Mouse (Mus musculus) embryonic facial prominence, embryonic 14.5 days (tissue): ENCODE measurements around the gene Ulk4. TPM values are rescaled to one million over a fixed set of nuclear protein-coding genes. Genes with fewer than 3 reads are reported as not detected.

ENCODE experiments used
- ATAC-seq: fragments of 200-750 bp; cut with Nextera tagmentation; 2 replicates; pipeline ENCODE4 v1.8.0; 2017; ENCODE audit warnings: low read depth, moderate number of reproducible peaks, moderate TSS enrichment
- DNase-seq: peaks from one replicate; pipeline ENCODE4 v3.0.0-alpha.2; 2015; ENCODE audit warnings: low spot score
- H3K27ac ChIP-seq: fragments of 300-500 bp; sonication (generic); replicated peaks from 2 replicates; pipeline ENCODE4 v1.5.1; 2014; ENCODE audit warnings: low read depth, mild to moderate bottlenecking, low read length, moderate library complexity
- H3K27me3 ChIP-seq: fragments of 300-500 bp; sonication (generic); replicated peaks from 2 replicates; pipeline ENCODE4 v1.6.1; 2014; ENCODE audit warnings: low read length; ENCODE audit not compliant: control insufficient read depth, insufficient read depth
- H3K36me3 ChIP-seq: fragments of 300-500 bp; sonication (generic); 2 replicates; pipeline ENCODE4 v1.6.1; 2014; ENCODE audit warnings: low read length, mixed read lengths; ENCODE audit not compliant: control insufficient read depth, insufficient read depth
- H3K4me1 ChIP-seq: fragments of 300-500 bp; sonication (generic); 2 replicates; pipeline ENCODE4 v1.6.1; 2014; ENCODE audit warnings: antibody characterized with exemption, low read length; ENCODE audit not compliant: control insufficient read depth, insufficient read depth
- H3K4me2 ChIP-seq: fragments of 300-500 bp; sonication (generic); 2 replicates; pipeline ENCODE4 v1.6.1; 2014; ENCODE audit warnings: low read depth, mild to moderate bottlenecking, low read length, moderate library complexity, mixed read lengths
- H3K4me3 ChIP-seq: fragments of 300-500 bp; sonication (generic); 2 replicates; pipeline ENCODE4 v1.5.1; 2014; ENCODE audit warnings: low read depth, mild to moderate bottlenecking, low read length
- H3K9ac ChIP-seq: fragments of 300-500 bp; sonication (generic); 2 replicates; pipeline ENCODE4 v1.6.1; 2014; ENCODE audit warnings: low read depth, mild to moderate bottlenecking, low read length, moderate library complexity, mixed read lengths
- H3K9me3 ChIP-seq: fragments of 300-500 bp; sonication (generic); 2 replicates; pipeline ENCODE4 v1.6.1; 2016; ENCODE audit warnings: low read length; ENCODE audit not compliant: control insufficient read depth
- WGBS: fragments of 180-500 bp; shearing (Covaris S2); extraction: QIAGEN DNeasy Blood & Tissue Kit; methylation state at CpG from one replicate; pipeline ENCODE4 v1.1.7; 2014; 5-methylcytosine and 5-hydroxymethylcytosine counted together
- polyA plus RNA-seq: library from polyadenylated mRNA; unstranded; fragments of >200 nt; fragmentation: Nextera tagmentation; extraction: Ambion mirVana; gene quantifications from 2 replicates; pipeline ENCODE4 v1.2.1, GENCODE M21; 2014

The Ulk4 gene
- polyA plus RNA-seq, 1 experiment from 2014 or later, result 136 TPM

GRCm38 (mm10) chr9:120988088-120988487, 288.9 kb downstream of the Ulk4 start:
- H3K9me3 ChIP-seq, result no peaks in the 10 kb centered on the region
- no peaks in the 10 kb centered on the region for H3K36me3 ChIP-seq
- H3K9ac ChIP-seq, result no peak overlapping the region
- H3K4me2 ChIP-seq, result no peak overlapping the region
- no peaks in the 10 kb centered on the region for H3K27me3 ChIP-seq
- no peak overlapping the region for H3K27ac ChIP-seq
- H3K4me3 ChIP-seq, result no peak overlapping the region
- H3K4me1 ChIP-seq, result peaks cover 17% of the 10 kb centered on the region; the same call in 1 of the 2 replicates
- DNase-seq (no peak), ATAC-seq (no peak)
- WGBS, result 34% methylated on average over 9 of the region's 9 CpGs

- H3K4me3 ChIP-seq, result no peak overlapping the region
- H3K4me1 ChIP-seq, result peaks cover 10% of the 10 kb centered on the region; the same call in 1 of the 2 replicates
- no peak overlapping the region for H3K4me2 ChIP-seq
- DNase-seq (no peak), ATAC-seq (no peak)
- WGBS, result 78% methylated on average over 4 of the region's 4 CpGs
- H3K27me3 ChIP-seq, result no peaks in the 10 kb centered on the region
- no peak overlapping the region for H3K27ac ChIP-seq
- H3K9me3 ChIP-seq, result no peaks in the 10 kb centered on the region
- no peak overlapping the region for H3K9ac ChIP-seq
- H3K36me3 ChIP-seq, result no peaks in the 10 kb centered on the region
These were observed 290.0 kb downstream of the Ulk4 start for GRCm38 (mm10) chr9:120986994-120987393.

- peaks cover 9% of the 10 kb centered on the region; the same call in 1 of the 2 replicates for H3K4me1 ChIP-seq
- H3K9ac ChIP-seq, result no peak overlapping the region
- no peak for DNase-seq
- H3K36me3 ChIP-seq, result no peaks in the 10 kb centered on the region
- no peaks in the 10 kb centered on the region for H3K27me3 ChIP-seq
- H3K9me3 ChIP-seq, result no peaks in the 10 kb centered on the region
- ATAC-seq, result no peak
- no peak overlapping the region for H3K4me3 ChIP-seq
- 92% methylated on average over 3 of the region's 3 CpGs for WGBS
- H3K27ac ChIP-seq, result no peak overlapping the region
- no peak overlapping the region for H3K4me2 ChIP-seq
These were observed 290.7 kb downstream of the Ulk4 start for GRCm38 (mm10) chr9:120986255-120986654.

- 98% methylated on average over 5 of the region's 5 CpGs for WGBS
- Histone ChIP-seq H3K4me2 (no peak overlapping the region), H3K4me1 (peaks cover 9% of the 10 kb centered on the region; the same call in 1 of the 2 replicates), H3K9ac (no peak overlapping the region), H3K4me3 (no peak overlapping the region), H3K27ac (no peak overlapping the region), H3K36me3 (no peaks in the 10 kb centered on the region), H3K27me3 (no peaks in the 10 kb centered on the region), H3K9me3 (no peaks in the 10 kb centered on the region)
- no peak for DNase-seq
- ATAC-seq, result no peak
These were observed 291.5 kb downstream of the Ulk4 start for GRCm38 (mm10) chr9:120985524-120985923.

- H3K4me2 ChIP-seq, result no peak overlapping the region
- H3K27ac ChIP-seq, result no peak overlapping the region
- peaks cover 4% of the 10 kb centered on the region; the same call in 1 of the 2 replicates for H3K4me1 ChIP-seq
- H3K4me3 ChIP-seq, result no peak overlapping the region
- no peaks in the 10 kb centered on the region for H3K27me3 ChIP-seq
- ATAC-seq (no peak), DNase-seq (no peak)
- no peaks in the 10 kb centered on the region for H3K36me3 ChIP-seq
- H3K9me3 ChIP-seq, result no peaks in the 10 kb centered on the region
- no peak overlapping the region for H3K9ac ChIP-seq
- 93% methylated on average over 5 of the region's 5 CpGs for WGBS
These were observed 292.0 kb downstream of the Ulk4 start for GRCm38 (mm10) chr9:120985009-120985408.

- no peaks in the 10 kb centered on the region for H3K36me3 ChIP-seq
- no peaks in the 10 kb centered on the region for H3K9me3 ChIP-seq
- H3K27ac ChIP-seq, result 0 out of 2 replicates have a peak overlapping the region, but pooled peaks have one; percentile 10
- 0 out of 2 replicates have a peak, but pooled peaks cover 2% of the 10 kb centered on the region for H3K4me1 ChIP-seq
- 0 out of 2 replicates have a peak, but pooled peaks have one; percentile 23 for ATAC-seq
- no peaks in the 10 kb centered on the region for H3K27me3 ChIP-seq
- no peak overlapping the region for H3K4me3 ChIP-seq
- WGBS, result 44% methylated on average over 5 of the region's 5 CpGs
- DNase-seq, result no peak
- no peak overlapping the region for H3K9ac ChIP-seq
- H3K4me2 ChIP-seq, result no peak overlapping the region
These were observed 292.5 kb downstream of the Ulk4 start for GRCm38 (mm10) chr9:120984509-120984908.

- Histone ChIP-seq H3K4me3 (no peak overlapping the region), H3K27me3 (no peaks in the 10 kb centered on the region), H3K9ac (no peak overlapping the region), H3K27ac (0 out of 2 replicates have a peak overlapping the region, but pooled peaks have one; percentile 10), H3K4me1 (0 out of 2 replicates have a peak, but pooled peaks cover 2% of the 10 kb centered on the region), H3K36me3 (no peaks in the 10 kb centered on the region), H3K9me3 (no peaks in the 10 kb centered on the region), H3K4me2 (no peak overlapping the region)
- ATAC-seq (no peak), DNase-seq (no peak)
- 83% methylated on average over 8 of the region's 8 CpGs for WGBS
These were observed 293.1 kb downstream of the Ulk4 start for GRCm38 (mm10) chr9:120983849-120984248.

GRCm38 (mm10) chr9:120981777-120982176, 295.2 kb downstream of the Ulk4 start:
- no peaks in the 10 kb centered on the region for H3K36me3 ChIP-seq
- DNase-seq, result no peak
- H3K4me1 ChIP-seq, result 0 out of 2 replicates have a peak, but pooled peaks cover 2% of the 10 kb centered on the region
- WGBS, result 67% methylated on average over 6 of the region's 7 CpGs
- H3K9ac ChIP-seq, result no peak overlapping the region
- H3K4me3 ChIP-seq, result no peak overlapping the region
- ATAC-seq, result peak; percentile 2; the same call in 1 of the 2 replicates
- H3K4me2 ChIP-seq, result no peak overlapping the region
- H3K27me3 ChIP-seq, result no peaks in the 10 kb centered on the region
- H3K27ac ChIP-seq, result no peak overlapping the region
- no peaks in the 10 kb centered on the region for H3K9me3 ChIP-seq

- Histone ChIP-seq H3K36me3 (no peaks in the 10 kb centered on the region), H3K4me2 (no peak overlapping the region), H3K9ac (no peak overlapping the region), H3K4me3 (no peak overlapping the region), H3K9me3 (no peaks in the 10 kb centered on the region), H3K27ac (no peak overlapping the region), H3K4me1 (peaks cover 12% of the 10 kb centered on the region), H3K27me3 (no peaks in the 10 kb centered on the region)
- no peak for DNase-seq
- 95% methylated on average over 4 of the region's 4 CpGs for WGBS
- no peak for ATAC-seq
These were observed 300.1 kb downstream of the Ulk4 start for GRCm38 (mm10) chr9:120976856-120977255.
